Mouse (Mus musculus): ENCODE measurements at regions not wholly inside any gene's neighbourhood (a gene's known extent, or its start where the extent isn't known, plus 50 kb on each side); places are given as distances from the start of the nearest gene placed in this dataset.

DNA sequence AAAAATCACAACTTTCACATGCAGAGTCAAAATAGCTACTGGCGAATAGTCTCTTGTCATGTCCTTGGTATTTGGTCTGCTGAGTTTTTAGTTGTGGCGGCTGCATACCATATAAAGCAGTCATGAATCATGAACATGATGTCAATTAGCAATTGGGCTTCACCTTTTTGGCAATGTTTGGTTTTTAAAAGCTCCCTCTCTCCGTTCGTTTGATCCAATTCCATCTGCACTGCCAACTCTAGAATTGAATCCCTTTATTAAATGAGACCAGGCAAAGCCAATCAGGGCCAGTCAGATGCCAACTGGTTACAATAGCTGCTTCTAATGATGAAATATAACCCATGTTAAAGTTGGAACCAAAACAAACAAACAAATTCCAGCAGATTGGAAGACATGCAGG is 687.3 kb downstream of the Efnb2 start:
- TF ChIP-seq POLR2A (IDR thresholded peaks at IDR 0.05; ENCODE audit: low read depth, low read length) (no peak), CTCF (IDR thresholded peaks at IDR 0.05; ENCODE audit: borderline replicate concordance, insufficient read depth, low read length) (no peak)

Data from embryonic fibroblast, embryonic 13.5 days (primary cell).